Mouse (Mus musculus): Measurements from ENCODE around the gene Raver2. TPM values are rescaled to one million over a fixed set of nuclear protein-coding genes. Genes with fewer than 3 reads are reported as not detected.
A peak's percentile ranks its signal among the peaks of the same experiment; 100 is the strongest.

Raver2 gene
- polyA plus RNA-seq, 1 experiment from 2014 or later: 15.4 TPM

DNA sequence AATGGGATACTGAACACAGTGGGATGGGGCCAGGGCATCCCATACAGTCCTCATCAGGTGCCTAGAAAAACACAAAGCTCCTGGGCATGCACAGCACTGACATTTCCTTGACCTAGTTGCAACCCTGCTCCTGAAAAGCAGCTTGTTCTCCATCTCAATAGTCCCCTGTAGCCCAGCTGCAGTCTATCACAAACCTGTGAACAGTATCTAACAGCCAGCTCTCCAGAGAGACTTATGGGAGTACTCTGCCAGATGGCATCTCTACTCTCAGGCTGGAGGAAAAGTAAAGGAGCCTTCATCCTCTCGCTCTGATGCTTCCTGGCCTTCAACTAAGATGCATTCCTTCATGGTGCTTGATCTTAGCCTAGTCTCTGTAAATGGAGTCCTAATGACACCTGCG is 95.9 kb downstream of the Raver2 start:
- Histone ChIP-seq H3K9ac (replicated peaks; ENCODE audit: low read length) (no peak overlapping the region), H3K36me3 (replicated peaks; ENCODE audit: control insufficient read depth, insufficient read depth, low read depth, low read length) (no peaks in the 10 kb centered on the region; the same call in none of the 2 replicates), H3K27ac (replicated peaks; ENCODE audit: low read depth, low read length) (no peak overlapping the region), H3K4me3 (ENCODE audit: low read depth, low read length) (no peak overlapping the region), H3K27me3 (ENCODE audit: control insufficient read depth, insufficient read depth, low read length) (no peaks in the 10 kb centered on the region), H3K9me3 (replicated peaks; ENCODE audit: control insufficient read depth, low read length) (no peaks in the 10 kb centered on the region), H3K4me2 (ENCODE audit: low read depth, low read length) (no peak overlapping the region), H3K4me1 (ENCODE audit: control insufficient read depth, insufficient read depth, low read length) (no peaks in the 10 kb centered on the region)
- whole genome bisulfite sequencing: 92% methylated on average over 2 of the region's 2 CpGs
- no peak for ATAC-seq (replicated peaks; ENCODE audit: insufficient number of reproducible peaks, low FRiP score, low TSS enrichment, low read depth)
- no peak for DNase-seq (ENCODE audit: low spot score)

- ATAC-seq (replicated peaks; ENCODE audit: insufficient number of reproducible peaks, low FRiP score, low TSS enrichment, low read depth) (no peak), DNase-seq (ENCODE audit: low spot score) (no peak)
- H3K4me2 ChIP-seq (ENCODE audit: low read depth, low read length): no peak overlapping the region
- no peak overlapping the region for H3K27ac ChIP-seq (replicated peaks; ENCODE audit: low read depth, low read length)
- no peaks in the 10 kb centered on the region; the same call in none of the 2 replicates for H3K36me3 ChIP-seq (replicated peaks; ENCODE audit: control insufficient read depth, insufficient read depth, low read depth, low read length)
- H3K9me3 ChIP-seq (replicated peaks; ENCODE audit: control insufficient read depth, low read length): no peaks in the 10 kb centered on the region
- WGBS: 88% methylated on average over 4 of the region's 4 CpGs
- no peak overlapping the region for H3K9ac ChIP-seq (replicated peaks; ENCODE audit: low read length)
- no peak overlapping the region for H3K4me3 ChIP-seq (ENCODE audit: low read depth, low read length)
- H3K27me3 ChIP-seq (ENCODE audit: control insufficient read depth, insufficient read depth, low read length): no peaks in the 10 kb centered on the region
- no peaks in the 10 kb centered on the region for H3K4me1 ChIP-seq (ENCODE audit: control insufficient read depth, insufficient read depth, low read length)
Measured at GRCm38 (mm10) chr4:101165776-101166175, 97.0 kb downstream of the Raver2 start.

GRCm38 (mm10) chr4:101167777-101168176 is 99.0 kb downstream of the Raver2 start:
- WGBS: 76% methylated on average over 1 of the region's 1 CpGs

DNA sequence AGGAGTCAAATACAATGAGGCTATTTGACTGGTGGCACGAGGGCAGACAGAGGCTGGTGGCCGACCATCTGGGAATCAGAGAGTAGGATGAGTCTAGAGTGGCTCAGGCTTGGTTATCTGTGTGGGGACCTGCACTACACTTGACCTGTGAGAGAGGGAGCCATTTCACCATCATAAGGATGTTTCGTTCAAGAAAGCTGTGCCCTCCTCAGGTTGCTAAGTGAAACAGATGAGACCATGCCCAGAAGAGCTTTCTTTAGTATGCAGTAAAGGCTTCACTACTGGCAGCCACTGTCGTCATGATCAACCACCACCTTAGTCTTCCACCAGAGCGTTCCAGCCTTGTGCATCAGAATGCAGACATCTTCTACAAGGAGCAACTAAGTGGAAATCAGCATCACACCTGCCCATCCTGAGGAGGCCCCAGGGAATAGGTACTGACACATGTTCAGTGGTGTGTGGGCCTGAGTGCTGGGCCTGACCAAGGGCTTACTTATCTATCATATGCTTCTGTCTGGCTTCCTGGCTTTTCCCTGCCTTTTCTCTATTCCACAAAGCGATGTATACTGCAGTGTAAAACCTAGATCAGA is 99.5 kb downstream of the Raver2 start:
- H3K36me3 ChIP-seq (replicated peaks; ENCODE audit: control insufficient read depth, insufficient read depth, low read depth, low read length): no peaks in the 10 kb centered on the region
- 54% methylated on average over 6 of the region's 6 CpGs for WGBS
- H3K27me3 ChIP-seq (ENCODE audit: control insufficient read depth, insufficient read depth, low read length): no peaks in the 10 kb centered on the region
- no peaks in the 10 kb centered on the region for H3K4me1 ChIP-seq (ENCODE audit: control insufficient read depth, insufficient read depth, low read length)
- no peak overlapping the region for H3K9ac ChIP-seq (replicated peaks; ENCODE audit: low read length)
- no peaks in the 10 kb centered on the region for H3K9me3 ChIP-seq (replicated peaks; ENCODE audit: control insufficient read depth, low read length)
- ATAC-seq (replicated peaks; ENCODE audit: insufficient number of reproducible peaks, low FRiP score, low TSS enrichment, low read depth): no peak
- peak; percentile 57 for DNase-seq (ENCODE audit: low spot score)
- no peak overlapping the region for H3K4me2 ChIP-seq (ENCODE audit: low read depth, low read length)
- H3K4me3 ChIP-seq (ENCODE audit: low read depth, low read length): no peak overlapping the region
- H3K27ac ChIP-seq (replicated peaks; ENCODE audit: low read depth, low read length): no peak overlapping the region

More at GRCm38 (mm10) chr4:101167777-101168176, 99.0 kb downstream of the Raver2 start:
- Histone ChIP-seq H3K4me3 (ENCODE audit: low read depth, low read length) (no peak overlapping the region), H3K4me1 (ENCODE audit: control insufficient read depth, insufficient read depth, low read length) (no peaks in the 10 kb centered on the region), H3K9me3 (replicated peaks; ENCODE audit: control insufficient read depth, low read length) (no peaks in the 10 kb centered on the region), H3K9ac (replicated peaks; ENCODE audit: low read length) (no peak overlapping the region), H3K36me3 (replicated peaks; ENCODE audit: control insufficient read depth, insufficient read depth, low read depth, low read length) (no peaks in the 10 kb centered on the region), H3K27ac (replicated peaks; ENCODE audit: low read depth, low read length) (no peak overlapping the region), H3K27me3 (ENCODE audit: control insufficient read depth, insufficient read depth, low read length) (no peaks in the 10 kb centered on the region), H3K4me2 (ENCODE audit: low read depth, low read length) (no peak overlapping the region)
- no peak for ATAC-seq (replicated peaks; ENCODE audit: insufficient number of reproducible peaks, low FRiP score, low TSS enrichment, low read depth)
- DNase-seq (ENCODE audit: low spot score): no peak

GRCm38 (mm10) chr4:101172738-101173137 is 104.0 kb downstream of the Raver2 start:
- Histone ChIP-seq H3K9me3 (replicated peaks; ENCODE audit: control insufficient read depth, low read length) (no peaks in the 10 kb centered on the region), H3K4me1 (ENCODE audit: control insufficient read depth, insufficient read depth, low read length) (no peaks in the 10 kb centered on the region), H3K9ac (replicated peaks; ENCODE audit: low read length) (no peak overlapping the region), H3K27me3 (ENCODE audit: control insufficient read depth, insufficient read depth, low read length) (no peaks in the 10 kb centered on the region), H3K4me2 (ENCODE audit: low read depth, low read length) (no peak overlapping the region), H3K27ac (replicated peaks; ENCODE audit: low read depth, low read length) (no peak overlapping the region), H3K4me3 (ENCODE audit: low read depth, low read length) (no peak overlapping the region), H3K36me3 (replicated peaks; ENCODE audit: control insufficient read depth, insufficient read depth, low read depth, low read length) (no peaks in the 10 kb centered on the region)
- DNase-seq (ENCODE audit: low spot score): no peak
- ATAC-seq (replicated peaks; ENCODE audit: insufficient number of reproducible peaks, low FRiP score, low TSS enrichment, low read depth): no peak
- 74% methylated on average over 2 of the region's 2 CpGs for WGBS

- H3K4me2 ChIP-seq (ENCODE audit: low read depth, low read length): no peak overlapping the region
- ATAC-seq (replicated peaks; ENCODE audit: insufficient number of reproducible peaks, low FRiP score, low TSS enrichment, low read depth) (no peak), DNase-seq (ENCODE audit: low spot score) (no peak)
- H3K36me3 ChIP-seq (replicated peaks; ENCODE audit: control insufficient read depth, insufficient read depth, low read depth, low read length): no peaks in the 10 kb centered on the region
- 77% methylated on average over 10 of the region's 10 CpGs for WGBS
- H3K4me3 ChIP-seq (ENCODE audit: low read depth, low read length): no peak overlapping the region
- no peaks in the 10 kb centered on the region for H3K4me1 ChIP-seq (ENCODE audit: control insufficient read depth, insufficient read depth, low read length)
- no peak overlapping the region for H3K9ac ChIP-seq (replicated peaks; ENCODE audit: low read length)
- no peaks in the 10 kb centered on the region for H3K27me3 ChIP-seq (ENCODE audit: control insufficient read depth, insufficient read depth, low read length)
- H3K9me3 ChIP-seq (replicated peaks; ENCODE audit: control insufficient read depth, low read length): no peaks in the 10 kb centered on the region
- H3K27ac ChIP-seq (replicated peaks; ENCODE audit: low read depth, low read length): no peak overlapping the region
Measured at GRCm38 (mm10) chr4:101174916-101175625, 106.3 kb downstream of the Raver2 start.

DNA sequence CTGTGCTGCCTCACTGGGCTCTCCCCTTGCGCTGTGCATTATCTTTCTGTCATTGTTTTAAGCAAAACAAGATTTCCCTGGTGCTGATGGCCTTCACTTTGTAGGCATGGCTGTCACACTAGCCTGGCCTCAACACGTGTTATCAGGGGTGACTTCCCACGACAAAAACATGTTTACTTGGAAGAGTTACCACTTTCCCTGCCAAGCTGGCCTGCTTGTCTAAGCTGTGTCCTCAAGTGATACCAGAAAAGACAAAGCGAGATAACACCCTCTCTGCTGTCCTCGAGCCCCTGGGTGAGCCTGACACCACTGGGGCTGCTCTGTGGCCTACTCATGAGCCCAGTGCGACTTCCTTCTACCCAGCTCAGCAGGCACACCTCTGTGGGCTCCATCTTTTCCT is 107.3 kb downstream of the Raver2 start:
- Histone ChIP-seq H3K9ac (replicated peaks; ENCODE audit: low read length) (no peak overlapping the region), H3K4me1 (ENCODE audit: control insufficient read depth, insufficient read depth, low read length) (no peaks in the 10 kb centered on the region), H3K27me3 (ENCODE audit: control insufficient read depth, insufficient read depth, low read length) (no peaks in the 10 kb centered on the region), H3K9me3 (replicated peaks; ENCODE audit: control insufficient read depth, low read length) (no peaks in the 10 kb centered on the region), H3K4me3 (ENCODE audit: low read depth, low read length) (no peak overlapping the region), H3K27ac (replicated peaks; ENCODE audit: low read depth, low read length) (no peak overlapping the region), H3K4me2 (ENCODE audit: low read depth, low read length) (no peak overlapping the region), H3K36me3 (replicated peaks; ENCODE audit: control insufficient read depth, insufficient read depth, low read depth, low read length) (no peaks in the 10 kb centered on the region)
- no peak for ATAC-seq (replicated peaks; ENCODE audit: insufficient number of reproducible peaks, low FRiP score, low TSS enrichment, low read depth)
- 82% methylated on average over 6 of the region's 6 CpGs for WGBS
- no peak for DNase-seq (ENCODE audit: low spot score)

- 99% methylated on average over 3 of the region's 3 CpGs for WGBS
- Histone ChIP-seq H3K9ac (replicated peaks; ENCODE audit: low read length) (no peak overlapping the region), H3K27me3 (ENCODE audit: control insufficient read depth, insufficient read depth, low read length) (no peaks in the 10 kb centered on the region), H3K9me3 (replicated peaks; ENCODE audit: control insufficient read depth, low read length) (no peaks in the 10 kb centered on the region), H3K4me3 (ENCODE audit: low read depth, low read length) (no peak overlapping the region), H3K4me1 (ENCODE audit: control insufficient read depth, insufficient read depth, low read length) (no peaks in the 10 kb centered on the region), H3K4me2 (ENCODE audit: low read depth, low read length) (no peak overlapping the region), H3K27ac (replicated peaks; ENCODE audit: low read depth, low read length) (no peak overlapping the region), H3K36me3 (replicated peaks; ENCODE audit: control insufficient read depth, insufficient read depth, low read depth, low read length) (no peaks in the 10 kb centered on the region)
- ATAC-seq (replicated peaks; ENCODE audit: insufficient number of reproducible peaks, low FRiP score, low TSS enrichment, low read depth): no peak
- no peak for DNase-seq (ENCODE audit: low spot score)
Measured at GRCm38 (mm10) chr4:101177796-101178195, 109.0 kb downstream of the Raver2 start.
